Mouse (Mus musculus) myocyte (in vitro differentiated cells): ENCODE measurements around the gene Ina.

ENCODE experiments used
- CEBPB ChIP-seq: IDR thresholded peaks from 2 replicates; pipeline ENCODE4 v1.6.1; 2011; ENCODE audit warnings: mild to moderate bottlenecking, moderate library complexity; ENCODE audit not compliant: poor library complexity, insufficient read depth, severe bottlenecking
- MYOD1 ChIP-seq, 3 experiments: IDR thresholded peaks; one replicate each; pipeline ENCODE4 v1.6.1; 2011; ENCODE audit warnings: control low read depth in 2 of 3, low read depth in 2 of 3, mild to moderate bottlenecking in 2 of 3, moderate library complexity in 1 of 3; ENCODE audit not compliant: insufficient read length in 2 of 3, control insufficient read depth in 1 of 3
- MYOG ChIP-seq, 3 experiments: IDR thresholded peaks; one replicate each; pipeline ENCODE4 v1.6.1; 2011; ENCODE audit warnings: control low read depth in 2 of 3, low read depth in 2 of 3, mild to moderate bottlenecking in 2 of 3; ENCODE audit not compliant: insufficient read length in 2 of 3, control insufficient read depth in 1 of 3, insufficient read depth in 1 of 3
- POLR2A ChIP-seq: IDR thresholded peaks from one replicate; pipeline ENCODE4 v1.6.1; 2011; ENCODE audit warnings: low read depth, mild to moderate bottlenecking, control low read depth, moderate library complexity; ENCODE audit not compliant: insufficient read length
- POLR2AphosphoS2 ChIP-seq: IDR thresholded peaks from one replicate; pipeline ENCODE4 v1.6.1; 2011; ENCODE audit warnings: low read depth, control low read depth; ENCODE audit not compliant: insufficient read length
- TCF12 ChIP-seq: IDR thresholded peaks from one replicate; pipeline ENCODE4 v1.6.1; 2011; ENCODE audit warnings: mild to moderate bottlenecking, control low read depth; ENCODE audit not compliant: poor library complexity, insufficient read depth, severe bottlenecking

GRCm38 (mm10) chr19:46987646-46988045, 26.9 kb upstream of the Ina start:
- TF ChIP-seq POLR2A, result no peak
- TF ChIP-seq MYOG (IDR thresholded peaks at IDR 0.05; ENCODE audit: control insufficient read depth in 1 of 3, insufficient read depth in 1 of 3, insufficient read length in 2 of 3, low read depth in 2 of 3), result no peak
- TF ChIP-seq POLR2AphosphoS2, result no peak
- no peak for TF ChIP-seq MYOD1 (IDR thresholded peaks at IDR 0.05; ENCODE audit: control insufficient read depth in 1 of 3, insufficient read length in 2 of 3, low read depth in 2 of 3)
- no peak for TF ChIP-seq TCF12
- no peak for TF ChIP-seq CEBPB
